Mouse (Mus musculus) heart, postnatal 0 days (tissue): ENCODE results near the gene Tifa. TPM values are rescaled to one million over a fixed set of nuclear protein-coding genes. Genes with fewer than 3 reads are reported as not detected.
A peak's percentile ranks its signal among the peaks of the same experiment; 100 is the strongest.

ENCODE experiments used
- ATAC-seq: fragments of 200-750 bp; cut with Nextera tagmentation; 2 replicates; pipeline ENCODE4 v1.8.0; 2017; ENCODE audit warnings: low read depth, moderate number of reproducible peaks, moderate library complexity; ENCODE audit not compliant: insufficient read depth
- DNase-seq: peaks from one replicate; pipeline ENCODE4 v3.0.0-alpha.2; 2016; ENCODE audit warnings: low spot score
- H3K27ac ChIP-seq: fragments of 300-500 bp; sonication (generic); 2 replicates; pipeline ENCODE4 v1.5.1; 2014; ENCODE audit warnings: low read depth, mild to moderate bottlenecking
- H3K27me3 ChIP-seq: fragments of 300-500 bp; sonication (generic); 2 replicates; pipeline ENCODE4 v1.6.1; 2014; ENCODE audit warnings: low read length, mixed read lengths; ENCODE audit not compliant: control insufficient read depth, insufficient read depth
- H3K36me3 ChIP-seq: fragments of 300-500 bp; sonication (generic); replicated peaks from 2 replicates; pipeline ENCODE4 v1.6.1; 2014; ENCODE audit warnings: low read length, mixed read lengths; ENCODE audit not compliant: control insufficient read depth, insufficient read depth
- H3K4me1 ChIP-seq: fragments of 300-500 bp; sonication (generic); 2 replicates; pipeline ENCODE4 v1.6.1; 2014; ENCODE audit warnings: antibody characterized with exemption; ENCODE audit not compliant: control insufficient read depth, insufficient read depth
- H3K4me2 ChIP-seq: fragments of 300-500 bp; sonication (generic); 2 replicates; pipeline ENCODE4 v1.6.1; 2014; ENCODE audit warnings: low read depth, mild to moderate bottlenecking, low read length, moderate library complexity
- H3K4me3 ChIP-seq: fragments of 300-500 bp; sonication (generic); 2 replicates; pipeline ENCODE4 v1.5.1; 2014; ENCODE audit warnings: low read depth, low read length
- H3K9ac ChIP-seq: fragments of 300-500 bp; sonication (generic); replicated peaks from 2 replicates; pipeline ENCODE4 v1.6.1; 2014; ENCODE audit warnings: low read depth, low read length, mixed read lengths
- H3K9me3 ChIP-seq: fragments of 300-500 bp; sonication (generic); replicated peaks from 2 replicates; pipeline ENCODE4 v1.6.1; 2016; ENCODE audit warnings: low read length; ENCODE audit not compliant: control insufficient read depth
- CTCF ChIP-seq: IDR thresholded peaks from 2 replicates; pipeline ENCODE4 v1.5.1; 2016; ENCODE audit warnings: antibody characterized with exemption, control low read depth, low read depth
- EP300 ChIP-seq: IDR thresholded peaks from 2 replicates; pipeline ENCODE4 v1.6.1; 2016; ENCODE audit warnings: antibody characterized with exemption, low read depth
- WGBS: fragments of 180-500 bp; shearing (Covaris S2); extraction: QIAGEN DNeasy Blood & Tissue Kit; methylation state at CpG from one replicate; pipeline ENCODE4 v1.1.7; 2014; 5-methylcytosine and 5-hydroxymethylcytosine counted together
- polyA plus RNA-seq: library from polyadenylated mRNA; unstranded; fragments of >200 nt; fragmentation: Nextera tagmentation; extraction: Ambion mirVana; gene quantifications from 2 replicates; pipeline ENCODE4 v1.2.1, GENCODE M21; 2015
- total RNA-seq: library from RNA; depleted of rRNA; stranded (reverse); fragments of >200 nt; gene quantifications from 2 replicates; pipeline ENCODE4 v1.2.3, GENCODE M21; 2014; ENCODE audit warnings: low replicate concordance; rRNA removed

The Tifa gene
- total RNA-seq (1.4 and 2.4 TPM in 2 replicates), polyA plus RNA-seq (2.6 and 2.9 TPM in 2 replicates)

- Histone ChIP-seq H3K4me2 (peak within 1 kb of the TSS; percentile 98), H3K4me1 (no peaks in the 10 kb centered on the region), H3K27me3 (peaks cover 11% of the 10 kb centered on the region; the same call in 1 of the 2 replicates), H3K36me3 (no peaks in the 10 kb centered on the region), H3K4me3 (peak within 1 kb of the TSS; percentile 63), H3K9me3 (no peaks in the 10 kb centered on the region), H3K9ac (peak within 1 kb of the TSS; percentile 59), H3K27ac (peak within 1 kb of the TSS; percentile 23)
- TF ChIP-seq CTCF (no peak), EP300 (no peak)
- DNase-seq (peak; percentile 16), ATAC-seq (peak; percentile 66)
- under 1% methylated on average over 44 of the region's 44 CpGs for WGBS
Measured at GRCm38 (mm10) chr3:127789500-127790191, at the start of gene Tifa. Gene Tifa, plus strand, starts transcription at chr3:127789805.

GRCm38 (mm10) chr3:127741473-127741872 lies 48.1 kb upstream of the Tifa start:
- TF ChIP-seq CTCF, result no peak
- no peak for TF ChIP-seq EP300
- Histone ChIP-seq H3K27ac (no peak overlapping the region), H3K9ac (no peak overlapping the region), H3K36me3 (no peaks in the 10 kb centered on the region), H3K4me3 (no peak overlapping the region), H3K4me2 (no peak overlapping the region), H3K9me3 (no peaks in the 10 kb centered on the region), H3K4me1 (no peaks in the 10 kb centered on the region), H3K27me3 (no peaks in the 10 kb centered on the region; the same call in 1 of the 2 replicates)
- ATAC-seq (no peak), DNase-seq (no peak)
- WGBS, result 92% methylated on average over 3 of the region's 3 CpGs

GRCm38 (mm10) chr3:127743614-127744365 lies 45.8 kb upstream of the Tifa start:
- ATAC-seq (no peak), DNase-seq (no peak)
- Histone ChIP-seq H3K4me1 (no peaks in the 10 kb centered on the region), H3K4me3 (no peak overlapping the region), H3K9ac (no peak overlapping the region), H3K4me2 (no peak overlapping the region), H3K27me3 (peaks cover 13% of the 10 kb centered on the region), H3K27ac (no peak overlapping the region), H3K9me3 (no peaks in the 10 kb centered on the region), H3K36me3 (no peaks in the 10 kb centered on the region)
- TF ChIP-seq EP300 (no peak), CTCF (no peak)
- 77% methylated on average over 13 of the region's 14 CpGs for WGBS

- no peak overlapping the region for H3K9ac ChIP-seq
- no peaks in the 10 kb centered on the region for H3K4me1 ChIP-seq
- no peaks in the 10 kb centered on the region for H3K36me3 ChIP-seq
- H3K27ac ChIP-seq, result no peak overlapping the region
- TF ChIP-seq EP300 (no peak), CTCF (no peak)
- ATAC-seq, result no peak
- H3K4me3 ChIP-seq, result no peak overlapping the region
- H3K4me2 ChIP-seq, result no peak overlapping the region
- H3K9me3 ChIP-seq, result no peaks in the 10 kb centered on the region
- WGBS, result 46% methylated on average over 6 of the region's 6 CpGs
- peaks cover 20% of the 10 kb centered on the region for H3K27me3 ChIP-seq
- no peak for DNase-seq
Measured at GRCm38 (mm10) chr3:127745504-127745903, 44.1 kb upstream of the Tifa start.

- H3K27ac ChIP-seq, result no peak overlapping the region
- H3K4me1 ChIP-seq, result no peaks in the 10 kb centered on the region
- no peak overlapping the region for H3K4me2 ChIP-seq
- ATAC-seq, result no peak
- no peak for TF ChIP-seq EP300
- TF ChIP-seq CTCF, result no peak
- no peaks in the 10 kb centered on the region for H3K9me3 ChIP-seq
- peaks cover 20% of the 10 kb centered on the region for H3K27me3 ChIP-seq
- H3K9ac ChIP-seq, result no peak overlapping the region
- 34% methylated on average over 16 of the region's 16 CpGs for WGBS
- H3K4me3 ChIP-seq, result no peak overlapping the region
- no peaks in the 10 kb centered on the region for H3K36me3 ChIP-seq
- DNase-seq, result no peak
Measured at GRCm38 (mm10) chr3:127745911-127746640, 43.5 kb upstream of the Tifa start.
